Mouse (Mus musculus): ENCODE measurements around the gene Gas8. TPM values are rescaled to one million over a fixed set of nuclear protein-coding genes. Genes with fewer than 3 reads are reported as not detected.
A peak's percentile ranks its signal among the peaks of the same experiment; 100 is the strongest.

Gene Gas8
- polyA plus RNA-seq, 1 experiment from 2014 or later: 27.1 TPM

DNA sequence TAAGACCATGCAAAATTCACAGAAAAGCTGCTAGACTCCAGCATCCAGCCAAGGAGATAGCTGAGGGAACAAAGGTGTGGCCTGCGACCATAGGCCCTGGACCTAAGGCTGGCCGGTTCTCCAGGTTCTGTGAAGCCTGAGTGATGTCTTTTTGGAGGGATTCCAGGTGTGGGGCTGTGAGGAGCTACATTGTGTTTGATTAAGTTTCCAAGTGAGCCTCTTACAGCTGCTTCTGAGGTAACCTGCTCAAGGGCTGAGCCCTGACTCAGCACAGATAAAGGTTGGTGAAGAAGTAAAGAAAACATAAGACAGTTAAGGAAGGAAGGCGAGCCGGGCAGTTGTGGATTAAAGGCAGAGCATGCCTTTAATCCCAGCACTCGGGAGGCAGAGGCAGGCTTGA lies 16.4 kb upstream of the Gas8 start:
- Histone ChIP-seq H3K27me3 (ENCODE audit: insufficient read depth, low read length) (no peaks in the 10 kb centered on the region), H3K4me2 (ENCODE audit: low read length) (no peak overlapping the region), H3K9ac (ENCODE audit: low read depth, low read length) (no peak overlapping the region), H3K4me3 (replicated peaks; ENCODE audit: low read depth, low read length) (no peak overlapping the region), H3K9me3 (replicated peaks; ENCODE audit: low read length) (no peaks in the 10 kb centered on the region), H3K4me1 (replicated peaks; ENCODE audit: insufficient read depth, low read length) (peaks cover 5% of the 10 kb centered on the region; the same call in 1 of the 2 replicates), H3K36me3 (ENCODE audit: insufficient read depth, low read length) (peaks cover 42% of the 10 kb centered on the region), H3K27ac (no peak overlapping the region)
- ATAC-seq (replicated peaks; ENCODE audit: low FRiP score, low read depth) (no peak), DNase-seq (ENCODE audit: low spot score) (no peak)
- 89% methylated on average over 5 of the region's 5 CpGs for WGBS
- no peak for TF ChIP-seq CTCF (IDR thresholded peaks at IDR 0.05; ENCODE audit: low read depth)

DNA sequence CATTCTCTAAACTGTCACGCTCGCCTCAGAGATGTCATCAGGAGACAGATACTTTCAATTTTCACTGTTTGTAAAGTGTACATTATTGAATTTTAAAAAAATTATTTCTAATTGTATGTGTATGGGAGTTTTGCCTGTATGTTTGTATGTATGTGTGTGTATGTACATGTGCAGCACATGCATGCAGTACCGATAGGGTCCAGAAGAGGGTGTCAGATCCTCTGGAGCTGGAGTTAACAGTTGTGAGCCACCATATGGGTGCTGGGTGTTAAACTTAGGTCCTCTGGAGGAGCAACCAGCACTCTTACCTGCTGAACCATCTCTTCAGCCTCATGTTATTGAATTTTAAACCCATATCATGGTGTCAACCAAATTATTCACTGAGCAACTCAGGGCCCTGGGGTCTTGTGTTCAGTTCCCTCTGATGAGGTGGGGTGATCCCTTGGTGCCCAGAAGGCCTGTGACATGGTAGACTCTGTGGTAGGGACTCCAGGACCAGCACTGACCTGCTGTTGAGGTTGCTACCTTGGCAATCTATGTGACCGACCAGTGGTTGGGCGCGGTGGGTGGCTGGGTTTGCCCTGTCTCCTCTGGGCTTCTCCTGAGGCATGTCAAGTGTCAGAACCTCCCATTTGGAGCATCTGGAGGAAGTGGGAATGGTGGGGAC lies 14.7 kb upstream of the Gas8 start:
- over 99% methylated on average over 6 of the region's 6 CpGs for WGBS
- Histone ChIP-seq H3K4me3 (replicated peaks; ENCODE audit: low read depth, low read length) (no peak overlapping the region), H3K9ac (ENCODE audit: low read depth, low read length) (no peak overlapping the region), H3K4me1 (replicated peaks; ENCODE audit: insufficient read depth, low read length) (peaks cover 5% of the 10 kb centered on the region; the same call in 1 of the 2 replicates), H3K27ac (no peak overlapping the region), H3K9me3 (replicated peaks; ENCODE audit: low read length) (no peaks in the 10 kb centered on the region), H3K27me3 (ENCODE audit: insufficient read depth, low read length) (no peaks in the 10 kb centered on the region), H3K36me3 (ENCODE audit: insufficient read depth, low read length) (peaks cover 47% of the 10 kb centered on the region), H3K4me2 (ENCODE audit: low read length) (no peak overlapping the region)
- DNase-seq (ENCODE audit: low spot score) (no peak), ATAC-seq (replicated peaks; ENCODE audit: low FRiP score, low read depth) (no peak)
- peak; percentile 31; the same call in 1 of the 2 replicates for TF ChIP-seq CTCF (IDR thresholded peaks at IDR 0.05; ENCODE audit: low read depth)

DNA sequence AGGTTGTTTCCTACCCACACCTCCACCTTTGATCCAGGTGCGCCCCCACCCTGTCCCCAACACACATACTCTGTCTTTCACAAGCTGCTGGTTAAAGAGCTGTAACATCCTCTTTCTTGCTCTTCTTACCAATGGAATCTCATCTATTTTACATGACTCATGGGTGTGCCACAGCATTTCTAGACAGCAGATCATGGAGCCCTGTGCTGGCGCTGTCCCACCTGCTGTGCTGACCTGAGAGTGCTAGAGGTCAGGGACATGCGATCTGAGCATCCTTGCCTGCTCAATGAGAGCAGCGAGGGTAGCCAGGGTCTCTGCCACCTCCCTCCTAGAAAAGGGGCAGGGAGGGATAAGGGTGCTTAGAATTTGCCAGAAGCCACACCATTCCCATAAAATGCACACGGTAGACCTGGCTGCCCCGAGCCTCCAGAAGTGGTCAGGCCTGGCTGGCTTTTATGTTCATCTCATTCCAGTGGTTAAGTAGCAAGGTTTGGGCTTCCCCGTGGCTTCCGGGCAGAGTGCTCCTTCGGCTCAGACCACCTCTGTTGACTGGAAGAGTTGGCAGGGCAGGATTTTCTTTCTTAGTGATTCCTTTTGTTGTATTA lies 13.9 kb upstream of the Gas8 start:
- 52% methylated on average over 9 of the region's 9 CpGs for WGBS
- Histone ChIP-seq H3K4me1 (replicated peaks; ENCODE audit: insufficient read depth, low read length) (peaks cover 5% of the 10 kb centered on the region; the same call in 1 of the 2 replicates), H3K4me3 (replicated peaks; ENCODE audit: low read depth, low read length) (no peak overlapping the region), H3K27ac (no peak overlapping the region), H3K36me3 (ENCODE audit: insufficient read depth, low read length) (peaks cover 50% of the 10 kb centered on the region), H3K9ac (ENCODE audit: low read depth, low read length) (no peak overlapping the region), H3K27me3 (ENCODE audit: insufficient read depth, low read length) (no peaks in the 10 kb centered on the region), H3K9me3 (replicated peaks; ENCODE audit: low read length) (no peaks in the 10 kb centered on the region), H3K4me2 (ENCODE audit: low read length) (no peak overlapping the region)
- DNase-seq (ENCODE audit: low spot score) (peak; percentile 70), ATAC-seq (replicated peaks; ENCODE audit: low FRiP score, low read depth) (peak; percentile 27; the same call in 1 of the 2 replicates)
- no peak for TF ChIP-seq CTCF (IDR thresholded peaks at IDR 0.05; ENCODE audit: low read depth)

DNA sequence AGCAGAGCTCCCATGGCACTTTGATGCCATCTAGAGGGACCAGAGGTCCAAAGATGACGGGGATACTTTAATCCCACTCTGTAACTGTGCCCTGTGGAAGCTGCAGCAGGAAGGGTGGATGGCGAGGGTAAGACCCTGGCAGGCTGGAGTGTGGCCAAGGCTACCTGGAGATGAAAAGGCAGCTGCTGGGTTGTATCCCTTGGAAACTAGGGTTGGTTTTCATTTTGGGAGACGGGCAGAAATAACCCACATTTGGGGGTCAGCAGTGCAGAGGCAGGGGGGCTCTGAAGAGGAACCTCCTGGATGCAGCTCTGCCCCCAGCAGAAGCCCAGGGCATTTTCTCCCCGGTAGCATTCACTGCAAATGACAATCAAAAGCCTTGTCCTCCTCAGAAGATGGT lies 13.4 kb upstream of the Gas8 start:
- peak; percentile 14; the same call in 1 of the 2 replicates for TF ChIP-seq CTCF (IDR thresholded peaks at IDR 0.05; ENCODE audit: low read depth)
- Histone ChIP-seq H3K27me3 (ENCODE audit: insufficient read depth, low read length) (no peaks in the 10 kb centered on the region), H3K4me2 (ENCODE audit: low read length) (no peak overlapping the region), H3K4me1 (replicated peaks; ENCODE audit: insufficient read depth, low read length) (peaks cover 5% of the 10 kb centered on the region; the same call in 1 of the 2 replicates), H3K9ac (ENCODE audit: low read depth, low read length) (no peak overlapping the region), H3K27ac (no peak overlapping the region), H3K36me3 (ENCODE audit: insufficient read depth, low read length) (peaks cover 45% of the 10 kb centered on the region), H3K4me3 (replicated peaks; ENCODE audit: low read depth, low read length) (no peak overlapping the region), H3K9me3 (replicated peaks; ENCODE audit: low read length) (no peaks in the 10 kb centered on the region)
- 37% methylated on average over 4 of the region's 4 CpGs for WGBS
- no peak for ATAC-seq (replicated peaks; ENCODE audit: low FRiP score, low read depth)
- no peak for DNase-seq (ENCODE audit: low spot score)

DNA sequence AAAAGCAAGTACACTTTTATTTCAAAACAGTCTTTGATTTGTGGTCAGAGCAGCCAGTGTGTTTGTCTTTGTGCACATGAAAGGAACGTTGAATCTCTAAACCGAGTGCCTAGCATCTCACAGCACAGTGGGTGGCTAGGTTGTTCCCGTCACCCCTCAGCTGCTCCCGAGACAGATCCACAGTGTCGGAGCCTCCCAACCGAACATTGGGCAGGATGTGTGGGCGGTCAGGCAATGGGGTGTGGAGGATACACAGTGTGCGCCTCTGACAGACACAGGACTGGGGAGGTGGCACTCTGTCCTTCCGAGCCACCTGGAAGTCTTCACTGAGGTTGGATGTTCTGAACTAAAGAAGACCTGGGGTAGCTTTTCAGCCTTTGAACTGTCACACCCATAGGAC lies 12.9 kb upstream of the Gas8 start:
- WGBS: 45% methylated on average over 9 of the region's 9 CpGs
- ATAC-seq (replicated peaks; ENCODE audit: low FRiP score, low read depth): no peak

DNA sequence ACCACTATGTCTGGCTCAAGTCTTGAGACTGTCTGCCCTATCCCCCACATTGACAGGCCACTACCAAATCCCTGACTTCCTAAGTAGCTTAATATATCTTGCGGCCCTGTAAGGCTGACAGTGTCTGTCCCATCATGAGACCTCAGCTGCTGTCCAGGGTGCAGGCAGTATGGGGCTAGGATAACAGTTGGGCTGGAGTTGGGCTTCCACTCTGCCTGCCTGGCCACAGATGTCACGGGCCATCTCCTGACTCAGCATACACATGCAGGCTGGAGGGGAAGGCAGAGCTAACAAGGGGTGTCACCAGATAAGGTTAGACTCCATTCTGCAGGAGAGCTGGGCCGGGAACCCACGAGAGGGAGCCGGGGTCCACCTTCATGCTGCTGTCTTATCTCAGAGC lies 11.5 kb upstream of the Gas8 start:
- no peak overlapping the region for H3K27ac ChIP-seq
- H3K9me3 ChIP-seq (replicated peaks; ENCODE audit: low read length): no peaks in the 10 kb centered on the region
- H3K27me3 ChIP-seq (ENCODE audit: insufficient read depth, low read length): no peaks in the 10 kb centered on the region
- DNase-seq (ENCODE audit: low spot score) (no peak), ATAC-seq (replicated peaks; ENCODE audit: low FRiP score, low read depth) (no peak)
- peaks cover 5% of the 10 kb centered on the region; the same call in 1 of the 2 replicates for H3K4me1 ChIP-seq (replicated peaks; ENCODE audit: insufficient read depth, low read length)
- H3K4me2 ChIP-seq (ENCODE audit: low read length): no peak overlapping the region
- H3K36me3 ChIP-seq (ENCODE audit: insufficient read depth, low read length): peaks cover 26% of the 10 kb centered on the region
- no peak overlapping the region for H3K4me3 ChIP-seq (replicated peaks; ENCODE audit: low read depth, low read length)
- 94% methylated on average over 5 of the region's 5 CpGs for WGBS
- H3K9ac ChIP-seq (ENCODE audit: low read depth, low read length): no peak overlapping the region
- TF ChIP-seq CTCF (IDR thresholded peaks at IDR 0.05; ENCODE audit: low read depth): no peak

More for the DNA sequence above, 12.9 kb upstream of the Gas8 start:
- H3K4me2 ChIP-seq (ENCODE audit: low read length): no peak overlapping the region
- peaks cover 41% of the 10 kb centered on the region for H3K36me3 ChIP-seq (ENCODE audit: insufficient read depth, low read length)
- no peaks in the 10 kb centered on the region for H3K27me3 ChIP-seq (ENCODE audit: insufficient read depth, low read length)
- no peak overlapping the region for H3K4me3 ChIP-seq (replicated peaks; ENCODE audit: low read depth, low read length)
- no peak for TF ChIP-seq CTCF (IDR thresholded peaks at IDR 0.05; ENCODE audit: low read depth)
- no peak overlapping the region for H3K9ac ChIP-seq (ENCODE audit: low read depth, low read length)
- no peaks in the 10 kb centered on the region for H3K9me3 ChIP-seq (replicated peaks; ENCODE audit: low read length)
- no peak overlapping the region for H3K27ac ChIP-seq
- H3K4me1 ChIP-seq (replicated peaks; ENCODE audit: insufficient read depth, low read length): peaks cover 5% of the 10 kb centered on the region; the same call in 1 of the 2 replicates
- DNase-seq (ENCODE audit: low spot score): peak; percentile 6

Data from kidney, postnatal 0 days (tissue).